Mouse (Mus musculus): Measurements from ENCODE around the gene Os9.
"Not testable (repeated sequence)": the region's sequence is repeated elsewhere in the genome, so short reads cannot be mapped to it uniquely, and the experiment has no call there.

Gene Os9

GRCm38 (mm10) chr10:127078677-127079575 is 42.0 kb downstream of the Os9 start:
- Histone ChIP-seq H3K4me1 (replicated peaks; ENCODE audit: low read depth, low read length) (peaks cover 52% of the 10 kb centered on the region), H3K9me3 (ENCODE audit: low read length) (no peaks in the 10 kb centered on the region), H3K36me3 (ENCODE audit: insufficient read depth, low read length) (no peaks in the 10 kb centered on the region), H3K4me3 (replicated peaks; ENCODE audit: low read length) (peak overlapping the region; percentile 77), H3K27me3 (ENCODE audit: insufficient read depth, low read length) (peaks cover 90% of the 10 kb centered on the region)
- TF ChIP-seq POU5F1 (IDR thresholded peaks at IDR 0.05; ENCODE audit: borderline replicate concordance, low read length) (no peak), CTCF (conservative IDR thresholded peaks at IDR 0.05; ENCODE audit: low read length) (no peak), NANOG (IDR thresholded peaks at IDR 0.05; ENCODE audit: borderline replicate concordance, low read length) (no peak)

GRCm38 (mm10) chr10:127078001-127078676 is 42.8 kb downstream of the Os9 start:
- H3K27me3 ChIP-seq (ENCODE audit: insufficient read depth, low read length) = peaks cover 82% of the 10 kb centered on the region
- TF ChIP-seq POU5F1 (IDR thresholded peaks at IDR 0.05; ENCODE audit: borderline replicate concordance, low read length) (no peak), NANOG (IDR thresholded peaks at IDR 0.05; ENCODE audit: borderline replicate concordance, low read length) (no peak), CTCF (conservative IDR thresholded peaks at IDR 0.05; ENCODE audit: low read length) (no peak)
- H3K36me3 ChIP-seq (ENCODE audit: insufficient read depth, low read length) = no peaks in the 10 kb centered on the region
- H3K4me1 ChIP-seq (replicated peaks; ENCODE audit: low read depth, low read length) = peaks cover 52% of the 10 kb centered on the region
- no peaks in the 10 kb centered on the region for H3K9me3 ChIP-seq (ENCODE audit: low read length)
- peak overlapping the region; percentile 41; the same call in 1 of the 2 replicates for H3K4me3 ChIP-seq (replicated peaks; ENCODE audit: low read length)

GRCm38 (mm10) chr10:127077515-127077914 is 43.4 kb downstream of the Os9 start:
- TF ChIP-seq POU5F1 (IDR thresholded peaks at IDR 0.05; ENCODE audit: borderline replicate concordance, low read length) (no peak), CTCF (conservative IDR thresholded peaks at IDR 0.05; ENCODE audit: low read length) (no peak), NANOG (IDR thresholded peaks at IDR 0.05; ENCODE audit: borderline replicate concordance, low read length) (no peak)
- no peaks in the 10 kb centered on the region for H3K36me3 ChIP-seq (ENCODE audit: insufficient read depth, low read length)

DNA sequence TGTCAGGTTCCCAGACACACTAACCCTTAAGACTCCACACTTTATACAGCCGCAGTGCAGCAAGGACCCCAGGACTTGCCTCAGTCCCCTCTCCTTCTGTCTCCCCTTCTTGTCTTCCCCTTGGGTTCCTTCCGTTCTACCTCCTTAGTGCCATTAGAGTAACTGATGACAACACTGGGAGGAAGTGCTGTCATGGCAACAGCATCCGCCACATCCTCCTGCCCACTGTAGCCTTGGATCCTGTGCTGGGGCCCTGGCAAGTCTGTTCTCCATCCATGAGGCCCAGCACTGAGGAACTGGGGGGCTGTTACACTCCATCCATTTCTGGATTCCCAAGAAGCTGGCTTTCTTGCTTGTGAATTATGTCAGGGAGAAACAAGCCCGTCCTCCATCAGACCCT is 44.8 kb downstream of the Os9 start:
- no peak for TF ChIP-seq POU5F1 (IDR thresholded peaks at IDR 0.05; ENCODE audit: borderline replicate concordance, low read length)
- no peak for TF ChIP-seq NANOG (IDR thresholded peaks at IDR 0.05; ENCODE audit: borderline replicate concordance, low read length)
- no peak for TF ChIP-seq CTCF (conservative IDR thresholded peaks at IDR 0.05; ENCODE audit: low read length)
- Histone ChIP-seq H3K27me3 (ENCODE audit: insufficient read depth, low read length) (peaks cover 61% of the 10 kb centered on the region), H3K4me3 (replicated peaks; ENCODE audit: low read length) (no peak overlapping the region), H3K4me1 (replicated peaks; ENCODE audit: low read depth, low read length) (peaks cover 45% of the 10 kb centered on the region), H3K9me3 (ENCODE audit: low read length) (no peaks in the 10 kb centered on the region), H3K36me3 (ENCODE audit: insufficient read depth, low read length) (no peaks in the 10 kb centered on the region)

More at GRCm38 (mm10) chr10:127077515-127077914, 43.4 kb downstream of the Os9 start:
- H3K9me3 ChIP-seq (ENCODE audit: low read length) = no peaks in the 10 kb centered on the region
- peaks cover 52% of the 10 kb centered on the region for H3K4me1 ChIP-seq (replicated peaks; ENCODE audit: low read depth, low read length)
- peaks cover 76% of the 10 kb centered on the region for H3K27me3 ChIP-seq (ENCODE audit: insufficient read depth, low read length)
- H3K4me3 ChIP-seq (replicated peaks; ENCODE audit: low read length) = peak overlapping the region; percentile 13; the same call in 1 of the 2 replicates

DNA sequence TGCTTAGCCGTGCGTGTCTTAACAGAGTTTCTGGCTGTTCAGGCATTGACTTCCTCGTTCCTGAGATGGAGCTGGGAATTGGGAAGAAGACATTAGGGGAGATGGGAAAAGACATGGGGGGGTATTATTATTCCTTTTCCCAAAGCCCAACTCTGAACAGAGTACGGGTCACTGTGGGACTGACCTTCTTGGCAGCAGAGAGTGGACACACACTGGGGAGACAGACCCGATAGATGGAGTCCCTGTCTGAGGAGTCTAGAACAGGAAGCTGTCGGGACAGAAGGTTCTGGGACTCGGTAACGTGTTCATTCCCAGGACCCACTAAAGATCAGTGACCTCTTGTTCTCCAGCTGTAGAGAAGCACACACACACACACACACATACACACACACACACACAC is 45.3 kb downstream of the Os9 start:
- TF ChIP-seq POU5F1 (IDR thresholded peaks at IDR 0.05; ENCODE audit: borderline replicate concordance, low read length) (no peak), NANOG (IDR thresholded peaks at IDR 0.05; ENCODE audit: borderline replicate concordance, low read length) (no peak), CTCF (conservative IDR thresholded peaks at IDR 0.05; ENCODE audit: low read length) (no peak)
- peaks cover 57% of the 10 kb centered on the region for H3K27me3 ChIP-seq (ENCODE audit: insufficient read depth, low read length)
- no peak overlapping the region for H3K4me3 ChIP-seq (replicated peaks; ENCODE audit: low read length)
- H3K4me1 ChIP-seq (replicated peaks; ENCODE audit: low read depth, low read length) = peaks cover 45% of the 10 kb centered on the region
- no peaks in the 10 kb centered on the region for H3K9me3 ChIP-seq (ENCODE audit: low read length)
- no peaks in the 10 kb centered on the region for H3K36me3 ChIP-seq (ENCODE audit: insufficient read depth, low read length)

DNA sequence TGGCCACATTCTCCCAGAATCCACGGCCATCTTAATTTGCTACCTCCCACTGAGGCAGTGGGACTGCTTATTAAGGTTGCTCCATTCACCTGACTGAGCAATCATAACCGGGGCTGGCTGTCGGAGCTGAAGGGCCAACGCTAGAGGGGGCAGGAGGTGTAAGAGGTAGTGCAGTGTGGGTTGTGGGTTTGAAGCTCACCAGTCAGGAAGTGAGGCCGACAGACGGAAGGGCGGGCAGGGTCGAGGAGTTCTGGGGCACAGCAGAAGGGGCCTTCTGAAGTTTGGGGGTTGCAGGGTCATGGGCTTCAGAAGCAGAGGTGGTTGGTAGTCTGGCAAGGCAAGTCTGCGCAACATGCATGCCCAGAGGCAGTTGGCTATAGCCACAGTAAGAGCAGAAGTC is 45.9 kb downstream of the Os9 start, which contains the start of gene Agap2:
TSS of gene Agap2 (plus strand) at position 205 of the 400 bp plus-strand sequence.
- no peaks in the 10 kb centered on the region for H3K9me3 ChIP-seq (ENCODE audit: low read length)
- TF ChIP-seq CTCF (conservative IDR thresholded peaks at IDR 0.05; ENCODE audit: low read length) = no peak
- no peak for TF ChIP-seq POU5F1 (IDR thresholded peaks at IDR 0.05; ENCODE audit: borderline replicate concordance, low read length)
- no peak within 1 kb of the TSS for H3K4me3 ChIP-seq (replicated peaks; ENCODE audit: low read length)
- no peaks in the 10 kb centered on the region for H3K36me3 ChIP-seq (ENCODE audit: insufficient read depth, low read length)
- peaks cover 42% of the 10 kb centered on the region for H3K4me1 ChIP-seq (replicated peaks; ENCODE audit: low read depth, low read length)
- peaks cover 51% of the 10 kb centered on the region for H3K27me3 ChIP-seq (ENCODE audit: insufficient read depth, low read length)

DNA sequence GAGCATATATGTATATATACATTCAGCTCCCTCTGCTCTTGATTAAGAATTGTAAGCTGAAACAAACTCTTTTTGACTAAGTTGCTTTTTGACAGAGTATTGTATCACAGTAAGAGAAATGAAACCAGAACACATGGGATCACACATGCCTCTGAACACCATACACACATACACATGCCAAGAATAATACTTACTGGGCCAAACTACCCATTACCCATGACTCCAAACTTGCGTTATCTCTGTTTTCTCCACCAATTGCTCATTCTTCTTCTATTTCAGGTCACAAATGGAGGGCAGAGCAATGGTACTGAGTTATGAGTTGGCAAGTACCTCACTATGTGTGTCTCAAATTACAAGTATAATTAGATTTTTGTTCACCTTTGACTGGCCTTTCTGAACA is 47.0 kb downstream of the Os9 start:
- Histone ChIP-seq H3K4me1 (replicated peaks; ENCODE audit: low read depth, low read length) (peaks cover 45% of the 10 kb centered on the region), H3K4me3 (replicated peaks; ENCODE audit: low read length) (no peak overlapping the region), H3K36me3 (ENCODE audit: insufficient read depth, low read length) (peaks cover 3% of the 10 kb centered on the region), H3K9me3 (ENCODE audit: low read length) (no peaks in the 10 kb centered on the region), H3K27me3 (ENCODE audit: insufficient read depth, low read length) (peaks cover 40% of the 10 kb centered on the region)
- TF ChIP-seq NANOG (IDR thresholded peaks at IDR 0.05; ENCODE audit: borderline replicate concordance, low read length) = no peak
- no peak for TF ChIP-seq CTCF (conservative IDR thresholded peaks at IDR 0.05; ENCODE audit: low read length)
- TF ChIP-seq POU5F1 (IDR thresholded peaks at IDR 0.05; ENCODE audit: borderline replicate concordance, low read length) = no peak

DNA sequence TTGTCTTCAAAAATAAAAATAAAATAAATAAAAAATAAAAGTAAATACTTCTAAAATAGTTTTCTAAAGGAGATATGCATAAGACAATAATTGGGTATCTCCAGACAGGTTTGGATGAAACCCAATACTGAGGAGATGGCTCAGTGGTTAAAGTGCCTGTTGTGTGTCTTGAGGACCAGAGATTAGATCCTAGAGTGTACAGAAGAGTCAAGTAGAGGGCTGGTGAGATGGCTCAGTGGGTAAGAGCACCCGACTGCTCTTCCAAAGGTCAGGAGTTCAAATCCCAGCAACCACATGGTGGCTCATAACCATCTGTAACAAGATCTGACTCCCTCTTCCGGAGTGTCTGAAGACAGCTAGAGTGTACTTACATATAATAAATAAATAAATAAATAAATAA is 48.0 kb downstream of the Os9 start:
- H3K36me3 ChIP-seq (ENCODE audit: insufficient read depth, low read length) = peaks cover 13% of the 10 kb centered on the region
- H3K4me1 ChIP-seq (replicated peaks; ENCODE audit: low read depth, low read length) = peaks cover 48% of the 10 kb centered on the region
- H3K4me3 ChIP-seq (replicated peaks; ENCODE audit: low read length) = not testable (repeated sequence)

GRCm38 (mm10) chr10:127072270-127072669 is 48.7 kb downstream of the Os9 start:
- H3K27me3 ChIP-seq (ENCODE audit: insufficient read depth, low read length) = peaks cover 25% of the 10 kb centered on the region
- peaks cover 20% of the 10 kb centered on the region for H3K36me3 ChIP-seq (ENCODE audit: insufficient read depth, low read length)
- H3K4me1 ChIP-seq (replicated peaks; ENCODE audit: low read depth, low read length) = peaks cover 48% of the 10 kb centered on the region
- not testable (repeated sequence) for H3K4me3 ChIP-seq (replicated peaks; ENCODE audit: low read length); H3K9me3 ChIP-seq (ENCODE audit: low read length)

More for the DNA sequence above, 48.0 kb downstream of the Os9 start:
- peaks cover 32% of the 10 kb centered on the region for H3K27me3 ChIP-seq (ENCODE audit: insufficient read depth, low read length)
- not testable (repeated sequence) for H3K9me3 ChIP-seq (ENCODE audit: low read length)
